Mouse (Mus musculus) gastrocnemius, adult 18-20 months (tissue): Measurements from ENCODE around the gene D7Ertd443e. TPM values are rescaled to one million over a fixed set of nuclear protein-coding genes. Genes with fewer than 3 reads are reported as not detected.

Experiments
- DNase-seq: peaks from one replicate; pipeline ENCODE4 v3.0.0; 2021; ENCODE audit warnings: low spot score
- total RNA-seq, 2 experiments: library from RNA; stranded (reverse); gene quantifications; 2 replicates each; pipeline ENCODE4 v1.2.3; 2021

Gene D7Ertd443e
- total RNA-seq, 2 experiments from 2014 or later = not detected

DNA sequence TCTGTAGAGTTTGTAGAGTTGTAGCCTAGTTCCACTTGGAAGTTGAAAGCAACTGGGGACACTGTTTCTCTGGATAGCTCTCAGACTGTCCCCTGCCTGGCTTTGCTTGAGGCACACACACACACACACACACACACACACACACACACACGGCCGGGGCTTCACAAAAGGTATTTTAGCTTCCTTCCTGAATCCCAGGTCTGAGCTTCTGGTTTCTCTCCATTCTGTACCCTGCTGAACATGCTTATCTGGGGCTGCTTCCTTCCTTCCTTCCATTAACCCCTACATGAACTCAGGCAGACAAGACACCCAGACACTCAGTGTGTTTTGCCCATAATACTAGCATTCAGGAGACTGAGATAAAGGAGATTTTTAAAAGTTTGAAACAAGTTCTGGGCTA lies 155.6 kb downstream of the D7Ertd443e start:
- no peak for DNase-seq

DNA sequence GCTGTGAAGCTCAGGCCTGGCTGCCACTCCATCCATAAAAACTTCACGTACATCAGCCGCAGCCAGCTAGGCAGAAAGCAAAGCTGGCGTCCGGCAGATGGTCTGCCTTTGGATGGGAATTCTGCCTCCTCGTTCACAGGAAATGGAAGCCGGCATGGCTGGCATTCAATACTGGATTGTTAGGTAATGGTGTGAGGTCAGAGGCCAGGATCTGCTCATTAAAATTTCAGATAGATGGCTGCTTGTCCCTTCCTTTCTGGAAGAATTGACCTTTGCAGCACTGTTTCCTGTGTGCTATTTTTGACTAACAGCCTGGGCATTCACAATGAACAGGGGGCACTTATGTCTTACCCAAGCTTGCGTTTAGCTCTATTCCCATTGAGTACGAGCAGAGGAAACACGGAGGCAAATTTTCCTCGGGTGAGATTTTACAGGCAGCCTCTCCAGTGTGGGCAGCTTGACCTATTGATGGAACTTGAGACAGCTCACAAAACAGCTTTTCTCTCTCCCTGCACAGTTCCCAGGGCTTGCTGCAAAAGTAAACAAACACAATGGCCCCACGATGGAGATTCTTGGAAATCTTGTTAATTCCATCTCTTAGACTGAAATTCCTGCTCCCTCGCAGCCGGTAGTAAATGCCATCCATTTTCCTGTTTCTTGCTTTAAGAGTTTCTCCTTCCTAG lies 157.5 kb downstream of the D7Ertd443e start:
- DNase-seq = no peak

DNA sequence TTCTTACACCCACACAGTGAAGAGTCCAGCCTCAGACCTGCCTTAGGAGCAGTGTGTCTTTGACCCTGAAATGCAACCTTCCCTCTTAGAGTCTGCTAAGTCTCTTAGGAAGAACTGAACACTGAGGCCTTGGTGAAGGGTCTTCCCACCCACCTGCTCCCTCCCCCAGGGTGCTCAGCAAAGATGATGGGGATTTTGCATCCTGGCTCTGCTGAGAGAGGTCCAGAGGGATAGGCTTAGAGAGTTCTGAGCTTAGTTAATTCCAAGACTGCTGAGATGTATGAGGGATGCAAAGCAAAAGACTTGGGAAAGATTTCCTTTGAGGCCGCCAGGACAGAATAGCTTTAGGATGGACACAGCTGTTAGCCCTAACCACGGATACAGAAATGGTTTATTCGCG lies 158.4 kb downstream of the D7Ertd443e start:
- DNase-seq = no peak

DNA sequence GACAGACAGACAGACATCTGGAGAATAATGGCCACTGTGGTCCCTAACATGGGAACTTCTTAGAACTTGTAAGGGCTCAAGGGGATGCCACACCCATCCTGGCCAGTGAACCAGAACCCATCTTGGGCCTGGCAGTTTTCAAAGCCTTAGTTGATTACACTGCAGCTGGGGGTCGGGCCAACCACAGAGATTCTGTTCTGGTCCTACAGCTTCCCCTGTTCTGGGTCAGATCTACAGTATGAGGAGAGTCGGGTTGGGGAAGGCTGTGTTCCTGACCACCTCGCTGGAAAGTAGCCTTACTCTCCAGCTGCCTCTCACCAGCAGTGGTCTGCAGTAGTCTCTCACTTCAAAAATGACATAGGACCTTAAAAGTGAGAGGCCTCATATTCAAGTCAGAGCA lies 159.2 kb downstream of the D7Ertd443e start:
- no peak for DNase-seq

DNA sequence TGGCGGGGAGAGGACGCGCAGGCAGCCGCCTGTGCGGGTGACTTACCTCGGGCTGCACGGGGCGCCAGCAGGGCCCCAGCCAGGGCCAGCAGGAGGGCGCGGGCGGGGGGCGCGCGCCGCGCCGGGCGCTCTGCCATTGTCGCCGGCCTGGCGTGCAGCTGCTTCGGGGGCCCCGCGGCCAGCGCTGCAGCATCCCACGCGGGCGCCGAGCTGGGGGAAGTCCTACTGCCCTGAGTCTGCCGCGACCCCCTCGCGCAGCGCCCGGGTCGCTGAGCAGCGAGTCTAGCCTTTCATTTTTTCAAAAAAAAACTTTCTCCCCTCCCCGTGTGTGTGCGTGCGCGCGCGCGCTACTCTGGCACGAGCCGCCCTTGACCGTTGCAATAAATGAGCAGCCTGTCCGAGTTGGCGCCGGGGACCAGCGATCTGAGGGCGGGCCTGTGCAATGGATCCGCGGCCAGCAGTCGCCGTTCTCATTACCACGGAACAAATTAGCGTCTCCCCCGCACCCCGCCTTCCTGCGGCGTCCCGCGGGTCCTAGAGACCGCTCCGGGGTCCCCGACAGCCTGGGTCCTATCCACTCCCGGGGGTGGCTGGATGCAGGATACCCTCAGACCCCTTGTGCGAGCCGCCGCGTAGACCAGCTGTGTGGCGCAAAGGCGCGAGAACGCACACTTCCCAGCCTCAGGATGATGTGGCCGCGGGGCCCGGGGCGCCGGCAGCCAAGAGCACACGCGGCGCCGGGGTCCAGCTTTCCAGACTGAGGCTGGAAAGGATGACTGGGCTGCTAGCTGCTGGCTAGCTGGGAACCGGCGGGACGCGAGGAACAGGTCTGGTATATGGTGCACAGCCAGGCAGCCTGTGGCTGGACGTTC lies 160.5 kb downstream of the D7Ertd443e start:
- peak; percentile 25 for DNase-seq

DNA sequence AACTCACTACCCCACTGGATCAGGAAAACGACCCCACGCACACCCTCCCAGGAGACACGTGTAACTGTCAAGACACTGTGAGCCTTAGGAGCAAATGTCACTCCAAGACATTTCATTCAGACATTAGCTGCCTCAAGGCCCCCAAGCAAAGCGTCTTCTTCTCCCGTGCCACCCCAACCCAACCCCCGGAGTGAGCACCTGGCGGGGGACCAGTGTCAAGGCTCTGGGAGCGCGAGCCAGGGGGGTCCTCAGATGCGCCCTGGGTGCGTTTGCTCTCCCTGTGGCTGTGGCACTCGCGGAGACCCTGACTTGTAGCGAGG lies 161.1 kb downstream of the D7Ertd443e start:
- DNase-seq = no peak

DNA sequence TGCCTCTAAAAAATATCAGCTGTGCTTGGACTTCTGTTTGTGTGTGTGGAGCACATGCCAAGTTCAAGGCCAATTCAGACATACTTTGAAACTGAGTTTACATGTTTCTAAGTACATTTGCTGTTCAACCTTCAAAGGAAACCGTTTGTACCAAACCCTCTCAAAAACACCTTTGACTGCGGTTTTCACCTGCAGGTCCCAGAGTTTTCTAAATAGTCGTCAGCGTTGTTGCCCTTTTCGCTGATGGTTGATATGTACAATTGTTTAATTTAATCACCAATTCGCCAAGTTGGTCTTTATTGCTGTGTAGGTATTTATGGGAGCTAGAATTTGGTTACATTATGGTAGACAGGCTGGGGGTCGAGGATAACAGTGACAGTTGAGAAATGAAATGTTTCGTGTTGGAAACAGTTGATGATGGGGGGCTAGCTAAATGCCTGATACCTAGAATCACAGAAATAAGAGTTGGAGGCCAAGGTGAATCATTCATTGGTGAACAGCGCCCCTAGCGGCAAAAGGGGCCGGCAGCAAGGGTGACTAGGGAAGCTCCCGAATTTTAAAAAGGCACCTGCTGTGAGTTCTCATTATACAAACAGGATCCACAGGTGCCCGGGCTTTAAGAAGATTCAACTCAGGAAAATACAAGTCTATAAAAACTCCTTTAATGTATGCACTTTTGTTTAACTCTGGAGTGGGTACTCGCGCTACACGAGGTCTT lies 161.9 kb downstream of the D7Ertd443e start:
- peak; percentile 67 for DNase-seq

Other genes with a start within 250 kb of the D7Ertd443e start
- under 1 TPM; 0.31 to 0.32 TPM for gene Adam12, start 153.5 kb downstream of the D7Ertd443e start, total RNA-seq